Mouse (Mus musculus): Measurements from ENCODE around the gene G6pc.
"Not testable (repeated sequence)": the region's sequence is repeated elsewhere in the genome, so short reads cannot be mapped to it uniquely, and the experiment has no call there.

G6pc gene

GRCm38 (mm10) chr11:101355916-101356315, 11.4 kb upstream of the G6pc start:
- no peak for DNase-seq (ENCODE audit: low read depth, low spot score)

GRCm38 (mm10) chr11:101357505-101358182, 9.7 kb upstream of the G6pc start:
- DNase-seq (ENCODE audit: low read depth, low spot score): no peak

GRCm38 (mm10) chr11:101359776-101360175, 7.6 kb upstream of the G6pc start:
- DNase-seq (ENCODE audit: low read depth, low spot score): no peak

DNA sequence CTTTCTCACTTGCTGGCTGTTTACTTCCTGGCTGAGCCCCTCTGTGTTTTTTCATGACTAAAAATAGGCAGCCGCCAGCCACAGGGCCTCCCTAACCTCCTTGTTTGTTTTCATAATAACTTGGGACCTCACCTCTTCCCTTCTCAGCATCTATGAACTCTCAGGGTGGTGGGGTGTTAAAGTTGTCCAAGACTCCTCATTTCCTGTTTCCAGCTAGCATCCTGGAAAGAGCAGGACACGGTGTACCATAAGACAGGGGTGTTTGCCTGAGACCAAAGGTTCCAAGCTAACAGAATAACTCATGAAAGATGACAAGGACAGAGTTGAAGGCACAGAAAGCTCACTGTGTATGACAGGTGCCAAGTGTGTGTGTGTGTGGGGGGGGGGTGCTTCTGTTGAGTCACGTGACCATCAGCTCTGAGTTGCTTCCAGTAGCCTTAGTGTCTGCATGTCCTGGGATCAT, 6.7 kb upstream of the G6pc start:
- DNase-seq (ENCODE audit: low read depth, low spot score): no peak

- DNase-seq (ENCODE audit: low read depth, low spot score): no peak
Measured at GRCm38 (mm10) chr11:101364531-101364931, 2.8 kb upstream of the G6pc start.

DNA sequence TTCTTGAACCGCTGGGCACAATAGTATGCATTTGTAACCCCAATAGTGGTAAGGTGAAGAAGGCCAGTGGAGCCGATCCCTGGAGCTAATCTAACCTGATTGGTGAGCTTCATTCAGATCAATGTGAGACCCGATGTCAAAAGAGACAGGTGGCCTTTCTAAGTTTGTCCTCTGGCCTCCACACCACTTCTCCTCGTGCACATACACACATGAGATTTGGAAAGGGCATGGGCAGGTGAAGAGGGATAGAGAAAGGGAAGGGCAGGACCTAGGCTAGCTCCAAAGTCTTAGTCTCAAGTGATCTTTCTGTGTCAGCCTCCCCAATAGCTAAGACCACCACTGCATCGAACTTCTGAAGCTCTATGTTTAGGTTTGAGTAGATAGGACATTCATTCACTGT, 2.8 kb downstream of the G6pc start:
- DNase-seq (ENCODE audit: low read depth, low spot score): no peak

- DNase-seq (ENCODE audit: low read depth, low spot score): no peak
Measured at GRCm38 (mm10) chr11:101374421-101374938, 7.1 kb downstream of the G6pc start.

DNA sequence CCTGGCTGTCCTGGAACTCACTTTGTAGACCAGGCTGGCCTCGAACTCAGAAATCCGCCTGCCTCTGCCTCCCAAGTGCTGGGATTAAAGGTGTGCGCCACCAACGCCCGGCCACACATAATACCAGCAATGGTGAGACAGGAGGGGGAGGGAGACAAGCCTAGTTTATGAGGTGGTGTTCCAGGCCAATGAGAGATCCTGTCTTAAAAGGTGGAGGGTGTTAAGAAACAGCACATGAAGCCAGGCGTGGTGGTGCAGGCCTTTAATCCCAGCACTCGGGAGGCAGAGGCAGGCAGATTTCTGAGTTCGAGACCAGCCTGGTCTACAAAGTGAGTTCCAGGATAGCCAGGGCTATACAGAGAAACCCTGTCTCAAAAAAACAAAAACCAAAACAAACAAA, 10.8 kb downstream of the G6pc start:
- not testable (repeated sequence) for DNase-seq (ENCODE audit: low read depth, low spot score)

- peak; percentile 13 for DNase-seq (ENCODE audit: low read depth, low spot score)
Measured at GRCm38 (mm10) chr11:101378926-101379325, 11.6 kb downstream of the G6pc start.

- no peak for DNase-seq (ENCODE audit: low read depth, low spot score)
Measured at GRCm38 (mm10) chr11:101381817-101382216, 14.5 kb downstream of the G6pc start.

- no peak for DNase-seq (ENCODE audit: low read depth, low spot score)
Measured at GRCm38 (mm10) chr11:101395110-101395509, 27.7 kb downstream of the G6pc start.

DNA sequence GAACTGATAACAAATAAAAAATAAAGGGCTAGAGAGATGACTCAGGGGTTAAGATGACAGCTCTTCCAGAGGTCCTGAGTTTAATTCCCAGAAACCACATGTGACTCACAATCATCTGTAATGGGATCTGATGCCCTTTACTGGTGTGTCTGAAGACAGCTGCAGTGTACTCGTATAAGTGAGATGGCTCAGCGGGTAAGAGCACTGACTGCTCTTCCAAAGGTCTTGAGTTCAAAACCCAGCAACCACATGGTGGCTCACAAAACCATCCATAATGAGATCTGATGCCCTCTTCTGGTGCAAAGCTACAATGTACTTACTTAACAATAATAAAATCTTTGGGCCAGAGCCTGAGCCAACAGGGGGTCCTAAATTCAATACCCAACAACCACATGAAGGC, 47.9 kb downstream of the G6pc start:
- DNase-seq (ENCODE audit: low read depth, low spot score): no peak

GRCm38 (mm10) chr11:101416433-101417100, 49.2 kb downstream of the G6pc start:
- no peak for DNase-seq (ENCODE audit: low read depth, low spot score)

GRCm38 (mm10) chr11:101417101-101417855, 49.9 kb downstream of the G6pc start, which contains the start of gene Aarsd1:
Aarsd1 (minus strand) TSS chr11:101417615.
- peak; percentile 62 for DNase-seq (ENCODE audit: low read depth, low spot score)

- no peak for DNase-seq (ENCODE audit: low read depth, low spot score)
Measured at GRCm38 (mm10) chr11:101418991-101419390, 51.6 kb downstream of the G6pc start.

DNA sequence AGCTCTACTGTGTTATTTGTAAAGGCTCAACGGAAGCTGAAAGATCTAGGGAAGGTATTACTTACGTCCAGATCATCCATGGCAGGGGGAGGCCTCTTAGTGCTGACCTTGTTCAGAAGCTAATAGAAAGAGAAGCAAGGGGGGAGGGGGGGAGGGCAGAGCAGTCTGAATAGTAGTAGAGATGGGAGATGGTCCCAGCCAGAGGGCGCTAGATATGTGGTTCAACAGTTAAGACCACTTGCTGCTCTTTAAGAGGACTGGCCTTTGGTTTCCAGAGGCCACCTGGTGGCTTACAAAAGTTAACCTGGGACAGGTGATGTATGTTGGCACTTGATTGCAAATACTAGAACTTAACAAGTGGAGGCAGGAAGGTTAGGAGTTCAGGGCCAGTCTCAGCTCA, 52.2 kb downstream of the G6pc start:
- no peak for DNase-seq (ENCODE audit: low read depth, low spot score)

DNA sequence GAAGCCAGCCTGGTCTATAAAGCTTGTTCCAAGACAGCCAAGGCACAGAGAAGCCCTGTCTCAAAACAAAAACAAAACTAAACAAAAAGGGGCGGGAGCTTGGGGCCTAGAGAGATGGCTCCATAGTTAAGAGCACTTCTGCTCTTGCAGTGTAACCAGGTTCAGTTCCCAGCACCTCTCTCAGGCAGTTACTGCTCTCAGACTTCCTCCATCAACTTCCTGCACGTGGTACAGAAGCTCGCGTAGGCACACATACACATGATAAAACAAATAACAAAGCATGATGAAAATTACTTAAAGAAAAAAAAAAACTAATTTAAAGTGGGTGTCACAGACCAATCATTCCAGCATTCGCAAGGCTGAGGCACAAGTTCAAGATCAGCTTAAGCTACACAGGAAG, 52.8 kb downstream of the G6pc start:
- no peak for DNase-seq (ENCODE audit: low read depth, low spot score)

GRCm38 (mm10) chr11:101424105-101424851, 56.9 kb downstream of the G6pc start, which contains the start of gene Gm27029:
Gm27029 (minus strand) TSS chr11:101424796.
- peak; percentile 77 for DNase-seq (ENCODE audit: low read depth, low spot score)

GRCm38 (mm10) chr11:101424925-101425813, 57.8 kb downstream of the G6pc start, which contains the start of the genes Rundc1 and Ptges3l:
Rundc1 (plus strand) TSS chr11:101425085.
Ptges3l (minus strand) TSS chr11:101425333.
- DNase-seq (ENCODE audit: low read depth, low spot score): peak; percentile 93

DNA sequence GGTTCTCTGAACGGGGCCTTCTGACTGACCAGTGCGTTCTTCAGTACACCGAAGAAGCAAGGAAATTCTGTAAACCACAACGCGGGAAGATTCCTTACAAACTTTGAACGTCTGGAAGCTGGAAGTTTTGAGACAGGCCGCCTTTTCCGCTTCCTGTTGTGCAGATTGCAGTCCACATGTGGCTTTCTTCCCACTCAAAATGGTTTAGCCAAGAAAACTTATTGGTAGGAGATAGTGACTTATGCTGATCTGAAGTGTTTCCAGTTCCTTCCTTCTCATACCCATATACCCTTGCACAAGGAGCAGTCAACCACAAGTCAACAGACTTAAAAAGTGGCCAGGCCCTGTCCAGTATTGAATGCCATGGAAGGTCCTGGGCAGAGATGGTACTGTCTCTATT, 58.8 kb downstream of the G6pc start:
- no peak for DNase-seq (ENCODE audit: low read depth, low spot score)

Data from skeletal muscle tissue, adult 2 months (tissue).